Mouse (Mus musculus): ENCODE data around the gene Hck. TPM values are rescaled to one million over a fixed set of nuclear protein-coding genes. Genes with fewer than 3 reads are reported as not detected.

Hck gene
- polyA plus RNA-seq, 1 experiment: 2.4 TPM

DNA sequence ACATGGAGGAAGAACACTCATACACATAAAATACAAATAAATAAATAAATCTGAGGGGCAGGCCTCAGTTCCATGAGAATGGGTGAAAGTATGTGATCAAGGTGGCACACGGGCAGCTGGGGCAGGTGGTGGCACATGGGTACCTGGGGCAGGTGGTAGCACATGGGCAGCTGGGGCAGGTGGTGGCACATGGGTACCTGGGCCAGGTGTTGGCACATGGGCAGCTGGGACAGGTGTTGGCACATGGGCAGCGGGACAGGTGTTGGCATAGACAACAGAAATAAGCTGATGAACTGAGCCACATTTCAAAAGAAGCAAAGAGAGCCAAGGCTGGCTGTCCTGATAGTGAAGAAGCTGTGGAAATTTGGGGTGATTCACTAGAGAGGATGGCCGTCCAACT lies 41.5 kb downstream of the Hck start:
- no peak overlapping the region for H3K27ac ChIP-seq (ENCODE audit: insufficient read depth, low read length)
- no peaks in the 10 kb centered on the region for H3K36me3 ChIP-seq (ENCODE audit: control insufficient read depth, insufficient read depth, low read length, poor library complexity, severe bottlenecking)
- H3K9me3 ChIP-seq (replicated peaks; ENCODE audit: control insufficient read depth, insufficient read depth, low read length, poor library complexity, severe bottlenecking): no peaks in the 10 kb centered on the region
- H3K4me3 ChIP-seq (ENCODE audit: low read depth, low read length): no peak overlapping the region
- no peak for TF ChIP-seq EP300 (IDR thresholded peaks at IDR 0.05; ENCODE audit: insufficient read depth, low read depth, low read length)
- TF ChIP-seq CTCF (IDR thresholded peaks at IDR 0.05; ENCODE audit: low read depth, low read length): no peak
- no peak for TF ChIP-seq POLR2A (IDR thresholded peaks at IDR 0.05; ENCODE audit: insufficient read depth, low read length)
- H3K9ac ChIP-seq (ENCODE audit: low read depth, poor library complexity, severe bottlenecking): no peak overlapping the region
- H3K27me3 ChIP-seq (ENCODE audit: control insufficient read depth, insufficient read depth, low read length, poor library complexity, severe bottlenecking): no peaks in the 10 kb centered on the region
- H3K4me1 ChIP-seq (ENCODE audit: control insufficient read depth, insufficient read depth, low read length): no peaks in the 10 kb centered on the region

GRCm38 (mm10) chr2:153151026-153151425 lies 42.8 kb downstream of the Hck start:
- Histone ChIP-seq H3K27me3 (ENCODE audit: control insufficient read depth, insufficient read depth, low read length, poor library complexity, severe bottlenecking) (no peaks in the 10 kb centered on the region), H3K9me3 (replicated peaks; ENCODE audit: control insufficient read depth, insufficient read depth, low read length, poor library complexity, severe bottlenecking) (no peaks in the 10 kb centered on the region), H3K4me1 (ENCODE audit: control insufficient read depth, insufficient read depth, low read length) (no peaks in the 10 kb centered on the region), H3K27ac (ENCODE audit: insufficient read depth, low read length) (no peak overlapping the region), H3K36me3 (ENCODE audit: control insufficient read depth, insufficient read depth, low read length, poor library complexity, severe bottlenecking) (no peaks in the 10 kb centered on the region), H3K9ac (ENCODE audit: low read depth, poor library complexity, severe bottlenecking) (no peak overlapping the region), H3K4me3 (ENCODE audit: low read depth, low read length) (no peak overlapping the region)
- no peak for TF ChIP-seq POLR2A (IDR thresholded peaks at IDR 0.05; ENCODE audit: insufficient read depth, low read length)
- TF ChIP-seq EP300 (IDR thresholded peaks at IDR 0.05; ENCODE audit: insufficient read depth, low read depth, low read length): no peak
- no peak for TF ChIP-seq CTCF (IDR thresholded peaks at IDR 0.05; ENCODE audit: low read depth, low read length)

- no peak overlapping the region for H3K9ac ChIP-seq (ENCODE audit: low read depth, poor library complexity, severe bottlenecking)
- no peak overlapping the region for H3K4me3 ChIP-seq (ENCODE audit: low read depth, low read length)
- H3K9me3 ChIP-seq (replicated peaks; ENCODE audit: control insufficient read depth, insufficient read depth, low read length, poor library complexity, severe bottlenecking): no peaks in the 10 kb centered on the region
- no peaks in the 10 kb centered on the region for H3K36me3 ChIP-seq (ENCODE audit: control insufficient read depth, insufficient read depth, low read length, poor library complexity, severe bottlenecking)
- H3K4me1 ChIP-seq (ENCODE audit: control insufficient read depth, insufficient read depth, low read length): no peaks in the 10 kb centered on the region
- TF ChIP-seq EP300 (IDR thresholded peaks at IDR 0.05; ENCODE audit: insufficient read depth, low read depth, low read length): no peak
- TF ChIP-seq POLR2A (IDR thresholded peaks at IDR 0.05; ENCODE audit: insufficient read depth, low read length): no peak
- no peak for TF ChIP-seq CTCF (IDR thresholded peaks at IDR 0.05; ENCODE audit: low read depth, low read length)
- no peaks in the 10 kb centered on the region for H3K27me3 ChIP-seq (ENCODE audit: control insufficient read depth, insufficient read depth, low read length, poor library complexity, severe bottlenecking)
- no peak overlapping the region for H3K27ac ChIP-seq (ENCODE audit: insufficient read depth, low read length)
Measured at GRCm38 (mm10) chr2:153151926-153152665, 43.8 kb downstream of the Hck start.

DNA sequence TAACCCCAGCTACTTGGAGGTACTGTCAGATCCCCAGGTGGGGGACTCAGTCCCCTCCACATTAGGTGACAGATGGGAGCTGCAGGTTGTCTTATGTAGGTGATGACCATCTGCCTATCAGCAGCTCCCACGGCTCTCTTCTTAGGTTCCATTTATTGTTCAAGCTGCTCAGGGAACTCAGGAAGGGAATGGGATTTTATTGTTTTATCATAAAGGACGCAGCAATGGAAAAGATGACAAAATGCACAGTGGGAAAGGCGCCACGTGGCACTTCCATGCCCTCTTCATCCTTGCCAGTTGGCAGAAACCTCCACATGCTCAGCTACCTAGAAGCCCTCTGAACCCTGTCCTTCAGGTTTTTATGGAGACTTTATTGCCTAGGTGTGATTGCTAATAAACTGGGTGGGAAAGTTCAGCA lies 44.8 kb downstream of the Hck start:
- Histone ChIP-seq H3K27ac (ENCODE audit: insufficient read depth, low read length) (no peak overlapping the region), H3K9me3 (replicated peaks; ENCODE audit: control insufficient read depth, insufficient read depth, low read length, poor library complexity, severe bottlenecking) (no peaks in the 10 kb centered on the region), H3K9ac (ENCODE audit: low read depth, poor library complexity, severe bottlenecking) (no peak overlapping the region), H3K4me1 (ENCODE audit: control insufficient read depth, insufficient read depth, low read length) (no peaks in the 10 kb centered on the region), H3K27me3 (ENCODE audit: control insufficient read depth, insufficient read depth, low read length, poor library complexity, severe bottlenecking) (no peaks in the 10 kb centered on the region), H3K36me3 (ENCODE audit: control insufficient read depth, insufficient read depth, low read length, poor library complexity, severe bottlenecking) (no peaks in the 10 kb centered on the region), H3K4me3 (ENCODE audit: low read depth, low read length) (no peak overlapping the region)
- TF ChIP-seq EP300 (IDR thresholded peaks at IDR 0.05; ENCODE audit: insufficient read depth, low read depth, low read length): no peak
- no peak for TF ChIP-seq POLR2A (IDR thresholded peaks at IDR 0.05; ENCODE audit: insufficient read depth, low read length)
- TF ChIP-seq CTCF (IDR thresholded peaks at IDR 0.05; ENCODE audit: low read depth, low read length): no peak

- no peak overlapping the region for H3K9ac ChIP-seq (ENCODE audit: low read depth, poor library complexity, severe bottlenecking)
- no peaks in the 10 kb centered on the region for H3K9me3 ChIP-seq (replicated peaks; ENCODE audit: control insufficient read depth, insufficient read depth, low read length, poor library complexity, severe bottlenecking)
- TF ChIP-seq EP300 (IDR thresholded peaks at IDR 0.05; ENCODE audit: insufficient read depth, low read depth, low read length) (no peak), POLR2A (IDR thresholded peaks at IDR 0.05; ENCODE audit: insufficient read depth, low read length) (no peak), CTCF (IDR thresholded peaks at IDR 0.05; ENCODE audit: low read depth, low read length) (peak; percentile 66)
- H3K27ac ChIP-seq (ENCODE audit: insufficient read depth, low read length): no peak overlapping the region
- H3K27me3 ChIP-seq (ENCODE audit: control insufficient read depth, insufficient read depth, low read length, poor library complexity, severe bottlenecking): no peaks in the 10 kb centered on the region
- H3K36me3 ChIP-seq (ENCODE audit: control insufficient read depth, insufficient read depth, low read length, poor library complexity, severe bottlenecking): no peaks in the 10 kb centered on the region
- no peak overlapping the region for H3K4me3 ChIP-seq (ENCODE audit: low read depth, low read length)
- no peaks in the 10 kb centered on the region for H3K4me1 ChIP-seq (ENCODE audit: control insufficient read depth, insufficient read depth, low read length)
Measured at GRCm38 (mm10) chr2:153157270-153157669, 49.0 kb downstream of the Hck start.

- TF ChIP-seq POLR2A (IDR thresholded peaks at IDR 0.05; ENCODE audit: insufficient read depth, low read length): no peak
Measured at GRCm38 (mm10) chr2:153160133-153160532, 51.9 kb downstream of the Hck start.

More at GRCm38 (mm10) chr2:153160133-153160532, 51.9 kb downstream of the Hck start:
- H3K9me3 ChIP-seq (replicated peaks; ENCODE audit: control insufficient read depth, insufficient read depth, low read length, poor library complexity, severe bottlenecking): no peaks in the 10 kb centered on the region
- H3K4me3 ChIP-seq (ENCODE audit: low read depth, low read length): no peak overlapping the region
- no peak overlapping the region for H3K27ac ChIP-seq (ENCODE audit: insufficient read depth, low read length)
- H3K4me1 ChIP-seq (ENCODE audit: control insufficient read depth, insufficient read depth, low read length): no peaks in the 10 kb centered on the region
- H3K27me3 ChIP-seq (ENCODE audit: control insufficient read depth, insufficient read depth, low read length, poor library complexity, severe bottlenecking): no peaks in the 10 kb centered on the region
- peaks cover 3% of the 10 kb centered on the region; the same call in 1 of the 2 replicates for H3K36me3 ChIP-seq (ENCODE audit: control insufficient read depth, insufficient read depth, low read length, poor library complexity, severe bottlenecking)
- H3K9ac ChIP-seq (ENCODE audit: low read depth, poor library complexity, severe bottlenecking): no peak overlapping the region
